Mouse (Mus musculus) skeletal muscle tissue, adult 2 months (tissue): ENCODE results near the gene Hist2h2bb.
"Not testable (repeated sequence)": the region's sequence is repeated elsewhere in the genome, so short reads cannot be mapped to it uniquely, and the experiment has no call there.

Source experiments
- DNase-seq: peaks from one replicate; pipeline ENCODE4 v3.0.0-alpha.2; 2012; ENCODE audit warnings: low read depth, low spot score

Gene Hist2h2bb

DNA sequence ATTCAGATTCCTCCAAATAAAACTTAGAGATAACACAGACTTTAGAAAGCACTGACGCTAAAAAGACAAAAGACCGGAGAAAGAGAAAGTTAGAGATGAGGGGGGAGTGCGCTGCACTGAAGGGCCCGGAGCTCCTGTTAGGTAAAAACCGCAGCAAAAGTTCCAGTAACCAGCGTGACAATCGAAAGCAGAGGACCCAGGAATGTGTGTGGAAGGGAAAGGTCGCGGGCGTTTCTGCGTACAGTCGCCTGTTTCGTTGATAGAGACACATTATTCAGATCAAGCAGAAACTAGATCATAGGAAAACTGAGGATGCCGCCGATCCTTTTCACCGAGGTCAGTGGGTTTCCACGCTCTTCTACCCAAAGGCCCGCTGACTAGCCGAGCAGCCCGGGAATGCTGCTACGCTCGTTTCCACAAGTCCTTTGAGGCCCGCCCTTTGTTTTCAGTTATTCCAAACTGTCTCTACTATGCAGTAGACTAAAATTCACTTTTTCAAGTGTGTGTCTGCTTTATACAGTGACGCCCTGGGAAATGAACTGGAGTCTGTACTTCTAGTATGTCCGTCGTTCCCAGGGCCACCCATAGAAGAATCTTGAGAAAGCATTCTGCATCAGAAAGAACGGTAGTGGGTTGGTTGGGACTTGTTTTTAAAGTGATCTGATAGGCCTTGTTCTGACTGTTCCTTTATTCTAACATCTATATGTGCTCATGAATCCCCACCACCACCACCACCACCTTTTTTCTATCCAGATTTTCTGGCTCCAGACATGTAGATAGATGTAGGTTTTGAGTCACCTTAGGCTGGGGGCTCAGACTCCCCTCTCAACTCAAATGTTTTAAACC is 5.8 kb upstream of the Hist2h2bb start:
- DNase-seq, result no peak

DNA sequence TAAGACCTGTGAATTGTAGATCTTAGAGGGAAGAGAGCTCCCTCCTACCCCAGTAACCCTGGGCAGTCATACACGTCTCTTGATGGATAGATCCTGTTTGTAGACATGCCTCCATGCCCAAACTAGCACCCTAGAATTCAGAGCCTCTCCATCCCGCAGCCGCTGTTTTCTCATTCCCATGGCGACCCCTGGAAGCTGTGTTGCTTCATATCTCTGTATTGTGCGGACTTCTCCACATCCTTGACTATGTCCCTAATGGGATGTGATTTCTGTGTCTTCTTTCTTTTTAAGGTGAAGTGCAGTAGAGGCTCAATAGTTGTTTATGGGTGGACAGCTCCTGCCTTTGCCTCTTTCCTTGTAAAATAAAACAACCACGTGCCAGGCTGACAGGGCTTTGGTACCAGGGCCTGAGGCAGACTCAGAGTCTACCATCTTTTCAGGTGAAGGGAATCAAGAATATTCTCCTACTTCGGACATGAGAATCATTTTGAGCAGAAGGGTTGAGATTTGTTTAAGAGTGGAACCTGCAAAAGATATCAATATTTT is 5.1 kb upstream of the Hist2h2bb start:
- DNase-seq, result no peak

DNA sequence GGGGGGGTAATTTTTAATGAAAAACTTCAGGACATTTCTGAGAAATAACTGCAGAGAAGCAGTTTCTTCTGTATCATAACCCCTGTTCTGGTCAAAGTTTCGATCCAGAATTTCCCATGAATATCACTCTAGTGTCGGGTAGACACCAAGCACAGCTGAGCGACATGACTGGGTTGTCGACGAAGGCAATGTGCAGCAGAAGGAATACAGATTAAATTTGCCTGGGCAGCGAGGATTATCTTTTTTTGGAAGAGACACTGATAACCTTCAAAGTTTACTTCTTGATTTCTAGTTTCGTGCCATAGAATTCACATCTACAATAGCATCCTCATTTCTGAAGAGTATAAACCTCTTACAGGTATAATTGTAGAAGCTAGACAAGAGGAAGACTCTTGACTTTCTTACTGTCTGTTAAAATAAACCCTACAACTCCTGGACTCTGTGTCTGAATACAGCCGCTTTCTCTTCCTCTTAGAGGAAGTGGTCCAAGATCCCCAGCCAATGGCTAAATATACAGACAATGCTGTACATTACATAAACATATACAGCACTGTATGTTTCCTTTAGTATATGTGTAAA is 3.3 kb upstream of the Hist2h2bb start:
- no peak for DNase-seq

DNA sequence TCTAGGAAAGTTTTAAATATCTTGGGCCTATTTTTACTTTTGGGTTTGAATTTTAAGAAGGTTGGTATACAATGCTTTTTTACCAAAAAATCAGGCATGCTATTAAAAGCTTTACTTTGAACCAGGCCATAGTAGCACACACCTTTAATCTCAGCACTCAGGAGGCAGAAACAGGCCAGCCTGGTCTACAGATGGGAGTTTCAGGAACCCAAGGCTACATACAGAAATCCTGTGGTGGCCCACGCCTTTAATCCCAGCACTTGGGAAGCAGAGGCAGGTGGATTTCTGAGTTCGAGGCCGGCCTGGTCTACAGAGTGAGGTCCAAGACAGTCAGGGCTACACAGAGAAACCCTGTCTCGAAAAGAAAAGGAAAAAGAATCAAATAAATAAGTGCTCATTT is 2.0 kb upstream of the Hist2h2bb start:
- no peak for DNase-seq

DNA sequence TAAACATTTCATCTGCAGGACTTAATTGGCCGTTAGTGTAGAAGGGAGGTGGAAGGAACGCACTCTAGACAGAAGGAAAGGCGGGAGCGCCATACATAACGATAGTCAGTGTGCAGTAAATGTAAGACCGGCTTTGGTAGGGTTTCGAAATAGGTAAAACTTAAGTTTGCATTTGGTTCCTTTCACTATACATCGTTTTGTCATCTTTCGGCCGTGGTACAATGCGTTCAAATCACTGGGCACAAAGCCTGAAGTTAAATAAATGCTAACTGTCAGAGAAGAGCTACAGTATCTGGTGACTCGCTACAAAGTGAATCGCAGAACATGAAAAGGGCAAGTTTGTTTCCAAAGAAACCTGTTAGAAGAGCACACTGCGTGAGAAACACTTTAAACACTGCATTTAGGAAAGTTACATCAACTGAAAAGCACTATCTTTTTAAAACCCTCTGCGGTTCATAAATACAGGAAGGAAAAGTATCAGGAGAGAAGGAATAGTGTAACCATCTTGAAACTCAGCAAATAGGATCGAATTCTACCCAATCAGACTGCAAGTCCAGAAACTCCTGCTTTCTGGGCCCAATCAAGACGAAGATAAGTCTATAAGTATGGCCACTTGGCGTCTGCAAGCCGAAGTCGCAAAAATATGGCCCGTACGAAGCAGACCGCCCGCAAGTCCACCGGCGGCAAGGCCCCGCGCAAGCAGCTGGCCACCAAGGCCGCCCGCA is 1.3 kb upstream of the Hist2h2bb start, which contains the start of gene Hist2h3b:
Gene Hist2h3b (plus strand): TSS at position 604 of the 725 bp plus-strand sequence.
- DNase-seq, result peak; percentile 93

DNA sequence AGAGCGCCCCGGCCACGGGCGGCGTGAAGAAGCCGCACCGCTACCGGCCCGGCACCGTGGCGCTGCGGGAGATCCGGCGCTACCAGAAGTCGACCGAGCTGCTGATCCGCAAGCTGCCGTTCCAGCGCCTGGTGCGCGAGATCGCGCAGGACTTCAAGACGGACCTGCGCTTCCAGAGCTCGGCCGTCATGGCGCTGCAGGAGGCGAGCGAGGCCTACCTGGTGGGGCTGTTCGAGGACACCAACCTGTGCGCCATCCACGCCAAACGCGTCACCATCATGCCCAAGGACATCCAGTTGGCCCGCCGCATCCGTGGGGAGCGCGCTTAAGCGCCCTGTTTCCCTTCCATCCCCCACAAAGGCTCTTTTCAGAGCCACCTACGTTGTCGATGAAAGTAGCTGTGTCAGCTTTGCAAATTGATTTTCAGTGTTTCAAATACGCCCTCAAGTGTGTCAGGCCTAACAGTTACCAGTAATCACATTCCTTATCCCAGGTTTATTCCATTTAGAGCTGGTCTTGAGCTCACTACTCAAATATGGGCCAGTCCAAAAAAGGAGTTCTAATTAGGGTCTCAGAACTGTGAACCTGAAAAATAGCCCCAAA is 675 bp upstream of the Hist2h2bb start:
- DNase-seq, result not testable (repeated sequence)

DNA sequence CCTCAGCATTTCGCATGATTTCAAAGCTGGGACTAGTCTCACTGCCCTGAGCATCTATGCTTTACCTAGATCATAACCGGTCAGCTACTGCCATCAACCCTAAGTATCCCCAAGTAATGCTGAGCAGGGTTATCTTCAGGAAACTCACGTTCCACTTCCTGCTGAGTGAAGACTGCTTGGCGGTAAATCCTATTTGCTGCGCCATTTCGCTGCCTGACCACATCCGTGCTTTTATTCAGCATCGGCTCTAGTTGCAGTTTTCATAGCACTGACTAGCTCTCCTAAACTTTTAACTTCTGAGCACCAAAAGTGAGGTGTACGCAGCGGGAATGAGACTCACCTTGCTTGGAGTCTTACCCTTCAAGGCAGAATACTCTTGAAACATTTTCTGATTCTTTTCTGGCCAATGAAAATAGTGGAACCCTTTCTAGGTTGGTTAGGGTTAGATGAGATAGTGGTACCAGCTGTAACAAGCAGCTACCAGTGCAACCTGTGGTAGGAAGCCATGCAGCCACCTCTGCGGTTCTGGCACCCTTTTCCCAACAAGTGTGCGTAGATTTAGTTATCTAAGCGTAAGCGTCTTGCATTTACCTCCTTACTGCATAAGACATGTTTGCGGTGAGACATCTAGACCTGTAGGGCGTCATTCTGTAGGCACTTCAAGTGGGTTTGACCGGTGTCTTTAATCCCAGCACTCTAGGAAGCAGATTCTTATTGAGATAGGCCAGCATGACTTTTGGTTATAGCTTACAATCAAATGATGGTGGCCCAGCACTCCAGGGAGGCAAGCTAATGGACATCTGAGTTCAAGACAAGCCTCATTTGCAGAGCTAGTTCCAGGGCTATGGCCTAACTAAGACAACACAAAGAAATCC is 4.3 kb downstream of the Hist2h2bb start:
- no peak for DNase-seq

DNA sequence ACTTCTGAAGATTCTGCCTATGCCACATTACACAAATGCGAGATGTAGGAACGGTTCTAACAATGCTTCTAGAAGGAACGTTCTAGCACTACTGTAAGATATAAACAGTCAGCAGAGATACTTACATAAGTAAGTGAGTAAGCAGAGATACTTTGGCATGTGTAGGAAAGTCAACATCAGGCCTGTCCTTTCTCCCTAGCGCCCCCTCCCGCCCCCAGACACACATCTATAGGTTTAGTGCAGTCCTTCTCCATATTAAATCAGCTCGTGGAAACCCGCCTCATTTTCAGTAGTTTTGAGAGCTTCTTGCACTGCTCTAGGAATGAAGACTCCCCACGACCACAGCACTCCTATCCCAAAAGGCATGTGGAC is 7.9 kb downstream of the Hist2h2bb start:
- no peak for DNase-seq

DNA sequence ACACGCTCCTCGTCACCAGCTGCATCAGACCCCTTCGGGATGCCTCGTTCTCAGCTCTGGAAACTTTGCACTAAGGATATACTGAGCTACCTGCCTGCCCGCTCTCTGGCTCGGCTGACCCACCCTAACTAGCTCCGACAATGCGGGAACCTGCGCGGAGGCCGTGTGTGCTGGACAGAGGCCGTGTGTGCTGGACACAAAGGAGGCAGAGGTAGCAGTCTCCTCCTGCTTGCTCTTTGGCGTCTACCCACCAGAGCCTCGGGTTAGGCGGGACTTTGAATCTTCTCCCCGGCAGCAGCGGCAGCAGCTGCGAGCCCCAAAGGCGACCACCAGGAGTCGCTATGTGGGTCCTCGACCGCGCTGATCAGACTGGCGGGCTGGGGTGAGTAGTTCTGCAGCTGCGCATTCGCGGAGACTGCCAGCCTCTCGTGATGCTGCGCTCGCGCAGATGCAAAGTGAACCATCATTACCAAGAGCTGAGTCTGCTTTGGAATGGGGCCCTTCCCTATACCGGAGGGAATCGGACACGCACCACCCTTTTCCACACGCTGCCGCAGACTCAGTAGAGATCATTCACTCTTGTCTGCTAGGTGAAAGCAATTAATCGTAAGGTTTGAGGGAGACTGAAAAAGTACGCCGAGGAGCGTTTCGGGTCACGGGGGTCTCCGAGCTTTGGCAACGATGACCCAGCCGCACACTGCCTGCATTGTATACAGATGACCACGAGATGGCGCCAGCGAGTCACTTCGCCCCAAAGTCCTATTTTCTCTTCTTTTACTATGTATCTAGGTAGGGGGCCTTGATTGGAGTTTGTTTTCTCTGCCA is 8.5 kb downstream of the Hist2h2bb start:
- DNase-seq, result peak; percentile 89

DNA sequence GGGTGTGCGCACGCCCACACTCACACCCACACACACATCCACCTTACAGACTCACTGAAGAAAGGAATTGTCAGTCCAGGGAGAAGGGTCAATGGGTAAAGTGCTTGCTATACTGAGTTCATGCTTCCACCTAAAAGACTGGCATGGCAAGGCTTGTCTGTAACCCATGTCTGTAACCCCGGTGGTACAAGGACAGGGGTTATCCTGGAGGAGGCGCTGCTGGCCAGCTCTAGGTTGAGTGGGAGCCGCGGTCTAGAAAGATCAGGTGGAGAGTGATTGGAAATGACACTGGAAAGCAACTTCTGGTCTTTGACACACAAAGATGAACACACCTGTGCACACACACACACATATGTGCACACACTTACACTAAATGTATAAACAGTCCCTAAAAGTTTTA is 11.1 kb downstream of the Hist2h2bb start:
- no peak for DNase-seq

DNA sequence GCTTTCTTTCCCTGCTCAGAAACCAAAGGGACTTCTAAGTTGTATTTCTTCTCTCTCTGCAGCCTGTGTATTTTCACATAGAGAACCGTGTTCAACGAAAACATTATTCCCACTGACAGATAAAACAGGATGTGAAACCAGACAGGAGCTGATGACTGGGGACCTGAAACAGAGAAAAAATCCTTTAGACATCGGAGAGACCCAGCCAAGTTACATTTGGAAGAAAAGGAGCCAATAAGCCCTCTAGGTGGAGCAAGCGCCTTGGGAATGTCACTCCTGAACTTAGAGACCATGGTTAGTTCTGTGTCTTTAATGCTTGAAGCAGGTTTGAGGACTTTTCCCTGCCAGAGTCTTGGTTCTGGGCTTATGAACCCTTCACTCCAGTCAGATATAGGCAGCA is 14.9 kb downstream of the Hist2h2bb start:
- DNase-seq, result no peak

DNA sequence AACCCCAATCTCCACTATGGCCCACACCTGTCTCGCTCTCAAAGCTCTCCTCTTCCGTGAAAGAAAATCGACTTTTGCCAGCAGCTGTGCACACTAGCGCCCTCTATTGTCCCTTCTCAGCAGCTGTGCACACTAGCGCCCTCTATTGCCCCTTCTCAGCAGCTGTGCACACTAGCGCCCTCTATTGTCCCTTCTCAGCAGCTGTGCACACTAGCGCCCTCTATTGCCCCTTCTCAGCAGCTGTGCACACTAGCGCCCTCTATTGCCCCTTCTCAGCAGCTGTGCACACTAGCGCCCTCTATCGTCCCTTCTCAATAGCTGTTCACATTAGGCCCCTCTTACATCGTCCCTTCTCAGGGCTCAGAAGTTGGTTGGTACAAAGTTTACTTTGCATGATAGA is 17.8 kb downstream of the Hist2h2bb start:
- DNase-seq, result not testable (repeated sequence)

DNA sequence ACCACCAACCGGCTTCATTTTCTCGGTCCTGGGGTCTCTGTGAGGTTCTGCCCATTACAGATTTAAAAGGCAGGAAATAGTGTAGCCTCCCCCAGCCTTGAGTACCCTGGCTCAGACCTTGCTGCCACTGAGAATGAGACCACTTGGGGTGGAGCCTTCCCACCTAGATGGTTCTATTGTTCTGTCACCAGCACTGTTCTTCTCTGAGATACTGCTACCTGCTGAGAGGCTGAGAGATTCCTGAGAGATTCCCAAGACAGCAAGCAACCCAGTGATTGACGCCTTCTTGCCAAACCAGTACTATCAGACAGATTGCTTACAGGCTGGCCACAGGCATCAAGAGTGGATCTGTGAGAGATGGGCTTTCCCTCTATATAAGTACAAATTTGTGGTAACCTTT is 19.6 kb downstream of the Hist2h2bb start:
- DNase-seq, result no peak

DNA sequence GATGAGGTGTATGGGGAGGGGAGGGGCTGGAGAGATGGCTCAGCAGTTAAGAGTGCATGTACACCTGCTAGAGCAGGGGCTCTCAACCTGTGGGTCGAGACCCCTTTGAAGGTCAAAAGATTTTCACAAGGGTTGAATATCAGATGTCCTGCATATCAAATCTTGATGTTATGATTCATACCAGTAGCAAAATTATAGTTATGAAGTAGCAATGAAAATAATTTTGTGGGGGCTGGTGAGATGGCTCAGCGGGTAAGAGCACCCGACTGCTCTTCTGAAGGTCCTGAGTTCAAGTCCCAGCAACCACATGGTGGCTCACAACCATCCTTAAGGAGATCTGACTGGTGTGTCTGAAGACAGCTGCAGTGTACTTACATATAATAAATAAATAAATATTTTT is 21.2 kb downstream of the Hist2h2bb start:
- DNase-seq, result not testable (repeated sequence)

DNA sequence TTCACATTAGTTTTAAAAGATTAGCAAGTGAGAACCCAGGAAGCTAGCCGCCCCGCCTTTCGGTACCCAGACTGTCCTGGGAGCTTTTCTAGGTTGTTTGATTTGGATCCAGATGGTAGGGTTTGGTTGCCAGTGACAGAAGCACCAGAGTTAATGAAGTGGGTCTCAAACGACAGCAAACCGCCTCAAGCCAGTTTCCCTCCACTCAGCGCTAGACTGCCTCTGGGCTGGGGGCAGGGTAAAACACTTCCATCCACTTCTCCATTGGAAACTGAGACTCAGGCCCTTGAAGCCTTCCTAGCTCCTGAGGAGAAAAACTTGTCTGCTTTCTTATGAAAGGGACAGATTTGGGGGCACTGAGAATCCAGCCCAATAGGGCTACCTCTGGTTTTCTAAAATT is 23.1 kb downstream of the Hist2h2bb start:
- DNase-seq, result no peak

DNA sequence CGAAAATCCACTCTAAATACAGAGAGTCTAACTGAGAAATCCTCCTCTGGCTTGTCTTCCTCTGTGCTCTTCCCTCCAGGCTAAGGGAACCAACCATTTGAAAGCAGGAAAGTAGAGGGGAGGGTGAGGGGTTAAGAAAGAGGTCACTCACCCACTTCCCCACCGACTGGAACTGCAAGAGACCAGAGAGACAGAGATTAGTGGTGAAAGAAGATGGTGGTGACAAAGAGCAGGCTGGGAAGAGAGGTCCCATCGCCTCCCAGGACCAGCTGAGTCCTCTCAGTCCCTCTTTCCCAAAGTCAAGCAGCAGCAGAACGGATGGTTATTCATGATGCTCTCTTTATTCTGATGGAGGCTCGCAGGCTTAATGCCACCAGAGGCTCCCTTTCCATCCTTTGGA is 23.8 kb downstream of the Hist2h2bb start:
- no peak for DNase-seq

DNA sequence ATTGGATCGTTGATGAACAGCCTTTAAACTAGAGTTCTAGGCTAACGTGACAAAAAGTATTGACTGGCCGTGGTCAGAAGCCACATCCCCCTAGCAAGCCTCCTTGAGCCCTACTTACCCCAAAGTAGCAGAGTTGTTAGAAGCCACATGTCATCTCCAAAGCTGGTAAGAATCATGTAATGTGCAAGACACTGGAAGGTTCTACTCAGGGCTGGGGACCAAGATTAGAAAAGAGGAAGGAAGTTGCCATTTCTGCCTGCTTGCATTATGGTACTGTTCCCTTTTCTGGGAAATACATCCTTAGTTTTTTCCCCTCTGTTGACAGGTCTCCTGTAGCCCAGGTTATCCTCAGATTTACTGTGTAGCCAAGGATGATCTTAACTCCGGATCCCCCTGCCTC is 24.2 kb downstream of the Hist2h2bb start, which contains the start of gene Fcgr1:
Gene Fcgr1 (minus strand): TSS at position 183 of the 400 bp plus-strand sequence.
- DNase-seq, result no peak

DNA sequence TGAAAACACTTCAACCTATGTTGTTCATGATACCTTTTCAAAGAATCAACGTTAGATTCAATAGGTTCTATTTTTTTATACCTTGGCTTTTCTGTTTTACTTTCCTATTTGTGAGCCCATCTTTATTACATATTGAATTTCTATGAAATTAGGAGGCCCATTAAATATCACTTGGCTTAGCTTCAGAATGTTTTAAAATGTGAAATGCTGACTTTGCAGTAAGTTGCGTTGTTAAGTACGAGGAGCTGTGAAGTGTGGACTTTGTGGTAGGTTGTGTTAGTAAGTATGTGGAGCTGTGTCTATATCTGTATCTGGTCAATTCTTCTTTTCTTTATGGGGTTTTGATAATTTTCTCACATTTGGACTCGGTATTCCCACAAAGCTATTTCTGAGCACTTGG is 28.8 kb downstream of the Hist2h2bb start:
- DNase-seq, result no peak

DNA sequence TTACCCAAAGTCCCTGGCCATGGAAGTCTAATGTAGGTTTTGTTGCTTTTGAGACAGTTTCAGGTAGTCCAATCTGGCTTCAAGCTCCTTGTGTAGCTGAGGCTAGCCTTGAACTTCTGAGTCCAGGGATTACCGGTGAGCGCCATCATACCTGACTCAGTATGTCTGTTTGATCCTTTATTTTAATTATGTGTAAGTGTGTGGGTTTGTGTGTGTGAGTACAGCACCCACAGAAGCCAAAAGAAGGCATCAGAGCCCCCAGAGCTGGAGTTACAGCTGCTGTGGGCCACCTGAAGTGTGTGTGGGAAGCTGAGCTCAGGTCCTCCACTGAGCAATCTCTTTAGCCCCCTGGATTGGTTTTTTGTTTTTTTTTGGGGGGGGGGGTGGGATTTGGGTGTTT is 30.0 kb downstream of the Hist2h2bb start:
- no peak for DNase-seq
